ENCODE assay signal across 1 mouse cellular context in genomic region chr10:80261585-80261968, GRCm38 (mm10).
TF ChIP-seq lines count a peak whose summit lies in the region.

No protein-coding gene starts in this region.

TF ChIP-seq in myocyte, 11 proteins besides CTCF, POLR2A, EP300 and RAD21 (continued from another document):
- TF ChIP-seq MAX (IDR thresholded peaks at IDR 0.05; ENCODE audit: low read depth) = no peak
- TF ChIP-seq REST (IDR thresholded peaks at IDR 0.05; ENCODE audit: insufficient read depth, insufficient read length) = no peak
- no peak for TF ChIP-seq E2F4 (IDR thresholded peaks at IDR 0.05; ENCODE audit: insufficient read depth)
